ENCODE assay signal across 18 mouse cellular contexts in genomic region chr8:67206064-67206463, GRCm38 (mm10).
DNase-seq lines count a peak whose midpoint lies in the region; ATAC-seq lines count a peak whose summit lies in the region.
"Had no signal": no experiment of that assay in that cellular context is flagged by ENCODE, and none has a peak within 500 bp of the region (broad histone marks: within the 10 kb centered on the region; RNA-seq: fewer than 3 reads in every experiment).

No protein-coding gene starts in this region.

- no peak overlapping the region for H3K4me2 ChIP-seq in forebrain, embryonic 13.5 days
- H3K4me2 ChIP-seq in forebrain, embryonic 16.5 days (ENCODE audit: low read length), result no peak overlapping the region
- H3K4me2 ChIP-seq in midbrain, embryonic 11.5 days, result no peak overlapping the region
- no peak overlapping the region for H3K4me2 ChIP-seq in midbrain, embryonic 14.5 days (ENCODE audit: low read length)
- H3K4me2 ChIP-seq in heart, embryonic 12.5 days, result no peak overlapping the region
- H3K4me2 ChIP-seq: embryonic facial prominence, embryonic 13.5 days; heart, embryonic 11.5 days; intestine, embryonic 15.5 days had no signal

- peaks cover 3% of the 10 kb centered on the region; the same call in 1 of the 2 replicates for H3K4me1 ChIP-seq in forebrain, embryonic 13.5 days
- H3K4me1 ChIP-seq in forebrain, embryonic 16.5 days (replicated peaks; ENCODE audit: control insufficient read depth, insufficient read depth, low read length), result no peaks in the 10 kb centered on the region
- H3K4me1 ChIP-seq in midbrain, embryonic 11.5 days (ENCODE audit: control insufficient read depth, insufficient read depth, low read length), result 0 out of 2 replicates have a peak, but pooled peaks cover 2% of the 10 kb centered on the region
- H3K4me1 ChIP-seq in midbrain, embryonic 10.5 days, result peaks cover 2% of the 10 kb centered on the region; the same call in 1 of the 2 replicates
- no peaks in the 10 kb centered on the region for H3K4me1 ChIP-seq in midbrain, embryonic 14.5 days (ENCODE audit: control insufficient read depth, insufficient read depth, low read length)
- H3K4me1 ChIP-seq in heart, embryonic 12.5 days (replicated peaks), result no peaks in the 10 kb centered on the region
- H3K4me1 ChIP-seq: embryonic facial prominence, embryonic 13.5 days; intestine, embryonic 15.5 days had no signal

- no peak overlapping the region for H3K27ac ChIP-seq in forebrain, embryonic 13.5 days
- H3K27ac ChIP-seq in forebrain, embryonic 16.5 days (ENCODE audit: low read length), result no peak overlapping the region
- H3K27ac ChIP-seq in midbrain, embryonic 11.5 days (ENCODE audit: low read depth, low read length), result no peak overlapping the region
- no peak overlapping the region for H3K27ac ChIP-seq in midbrain, embryonic 10.5 days (replicated peaks)
- no peak overlapping the region for H3K27ac ChIP-seq in midbrain, embryonic 14.5 days (replicated peaks; ENCODE audit: low read depth, low read length)
- no peak overlapping the region for H3K27ac ChIP-seq in heart, embryonic 12.5 days (ENCODE audit: poor library complexity, severe bottlenecking)
- H3K27ac ChIP-seq: embryonic facial prominence, embryonic 13.5 days; intestine, embryonic 15.5 days had no signal

- no peaks in the 10 kb centered on the region for H3K36me3 ChIP-seq in forebrain, embryonic 13.5 days (ENCODE audit: poor library complexity, severe bottlenecking)
- H3K36me3 ChIP-seq in forebrain, embryonic 16.5 days (ENCODE audit: control insufficient read depth, insufficient read depth), result no peaks in the 10 kb centered on the region
- no peaks in the 10 kb centered on the region for H3K36me3 ChIP-seq in midbrain, embryonic 11.5 days (ENCODE audit: control insufficient read depth, insufficient read depth, low read length)
- no peaks in the 10 kb centered on the region for H3K36me3 ChIP-seq in midbrain, embryonic 10.5 days
- no peaks in the 10 kb centered on the region for H3K36me3 ChIP-seq in midbrain, embryonic 14.5 days (ENCODE audit: control insufficient read depth, insufficient read depth, low read length)
- no peaks in the 10 kb centered on the region for H3K36me3 ChIP-seq in heart, embryonic 12.5 days
- H3K36me3 ChIP-seq: embryonic facial prominence, embryonic 13.5 days; intestine, embryonic 15.5 days had no signal

- ATAC-seq in forebrain, embryonic 13.5 days, result peak; percentile 21; the same call in 1 of the 2 replicates
- no peak for ATAC-seq in forebrain, embryonic 16.5 days
- peak; percentile 90 for ATAC-seq in midbrain, embryonic 11.5 days (ENCODE audit: low FRiP score)
- peak; percentile 78 for ATAC-seq in midbrain, embryonic 14.5 days (ENCODE audit: low FRiP score, low TSS enrichment)
- ATAC-seq in heart, embryonic 12.5 days (ENCODE audit: insufficient number of reproducible peaks, low FRiP score), result no peak
- ATAC-seq: activated CD4-positive, CD25-positive, alpha-beta regulatory T cell, adult 4 months; intestine, embryonic 15.5 days; Patski had no signal

- H3K4me3 ChIP-seq in forebrain, embryonic 13.5 days, result no peak overlapping the region
- H3K4me3 ChIP-seq in forebrain, embryonic 16.5 days (replicated peaks; ENCODE audit: low read length), result no peak overlapping the region
- H3K4me3 ChIP-seq in midbrain, embryonic 11.5 days (ENCODE audit: low read depth, low read length), result no peak overlapping the region
- H3K4me3 ChIP-seq in midbrain, embryonic 10.5 days, result no peak overlapping the region
- H3K4me3 ChIP-seq in midbrain, embryonic 14.5 days (replicated peaks; ENCODE audit: low read depth, low read length), result no peak overlapping the region
- H3K4me3 ChIP-seq in heart, embryonic 12.5 days, result no peak overlapping the region
- H3K4me3 ChIP-seq: embryonic facial prominence, embryonic 13.5 days; intestine, embryonic 15.5 days had no signal

- no peak overlapping the region for H3K9ac ChIP-seq in forebrain, embryonic 13.5 days
- H3K9ac ChIP-seq in forebrain, embryonic 16.5 days (replicated peaks; ENCODE audit: low read depth, low read length), result no peak overlapping the region
- no peak overlapping the region for H3K9ac ChIP-seq in midbrain, embryonic 11.5 days (ENCODE audit: low read length)
- no peak overlapping the region for H3K9ac ChIP-seq in midbrain, embryonic 14.5 days (replicated peaks; ENCODE audit: low read length)
- H3K9ac ChIP-seq in heart, embryonic 12.5 days, result no peak overlapping the region
- H3K9ac ChIP-seq: embryonic facial prominence, embryonic 13.5 days; intestine, embryonic 15.5 days had no signal

- H3K27me3 ChIP-seq in forebrain, embryonic 13.5 days, result no peaks in the 10 kb centered on the region
- H3K27me3 ChIP-seq in forebrain, embryonic 16.5 days (replicated peaks; ENCODE audit: control insufficient read depth, insufficient read depth, low read length), result no peaks in the 10 kb centered on the region
- no peaks in the 10 kb centered on the region for H3K27me3 ChIP-seq in midbrain, embryonic 11.5 days (ENCODE audit: control insufficient read depth, insufficient read depth, low read length)
- H3K27me3 ChIP-seq in midbrain, embryonic 10.5 days (ENCODE audit: low read depth, poor library complexity, severe bottlenecking), result no peaks in the 10 kb centered on the region
- H3K27me3 ChIP-seq in midbrain, embryonic 14.5 days (ENCODE audit: control insufficient read depth, insufficient read depth, low read length), result no peaks in the 10 kb centered on the region
- no peaks in the 10 kb centered on the region for H3K27me3 ChIP-seq in heart, embryonic 12.5 days (replicated peaks)
- H3K27me3 ChIP-seq: CH12.LX; embryonic facial prominence, embryonic 13.5 days; intestine, embryonic 15.5 days; Patski had no signal

- WGBS in forebrain, embryonic 13.5 days, result 16% methylated on average over 1 of the region's 1 CpGs
- WGBS in forebrain, embryonic 16.5 days, result 5% methylated on average over 1 of the region's 1 CpGs
- WGBS in midbrain, embryonic 11.5 days, result 28% methylated on average over 1 of the region's 1 CpGs
- WGBS in midbrain, embryonic 10.5 days, result 60% methylated on average over 1 of the region's 1 CpGs
- 11% methylated on average over 1 of the region's 1 CpGs for WGBS in midbrain, embryonic 14.5 days
- WGBS in heart, embryonic 12.5 days, result 78% methylated on average over 1 of the region's 1 CpGs

- peak; percentile 83 for DNase-seq in midbrain, embryonic 11.5 days (ENCODE audit: low spot score, missing footprints)
- no peak for DNase-seq in midbrain, embryonic 10.5 days (ENCODE audit: low spot score)
- peak; percentile 35 for DNase-seq in midbrain, embryonic 14.5 days
- DNase-seq: adrenal gland, postnatal 14 days; cerebellum, adult 18-20 months; cerebellum, adult 9-11 months; cerebellum, postnatal 36 days; gastrocnemius, postnatal 10 days; heart, adult 18-20 months had no signal

- no peaks in the 10 kb centered on the region for H3K9me3 ChIP-seq in forebrain, embryonic 13.5 days (replicated peaks)
- H3K9me3 ChIP-seq in forebrain, embryonic 16.5 days (ENCODE audit: control insufficient read depth, low read length), result no peaks in the 10 kb centered on the region
- H3K9me3 ChIP-seq in midbrain, embryonic 11.5 days (ENCODE audit: control insufficient read depth, low read length), result no peaks in the 10 kb centered on the region; the same call in 1 of the 2 replicates
- H3K9me3 ChIP-seq in midbrain, embryonic 10.5 days (replicated peaks), result no peaks in the 10 kb centered on the region
- H3K9me3 ChIP-seq in midbrain, embryonic 14.5 days (ENCODE audit: control insufficient read depth, low read length), result no peaks in the 10 kb centered on the region
- H3K9me3 ChIP-seq in heart, embryonic 12.5 days (replicated peaks), result no peaks in the 10 kb centered on the region
- H3K9me3 ChIP-seq: embryonic facial prominence, embryonic 13.5 days; intestine, embryonic 15.5 days had no signal

Comparison
In these comparisons a context has a peak if more than half of its experiments do, and no peak if none do; other contexts are left out.
1. ATAC-seq: peak in forebrain, embryonic 13.5 days (single experiment), midbrain, embryonic 11.5 days (single experiment) and midbrain, embryonic 14.5 days (single experiment); none in forebrain, embryonic 16.5 days (single experiment) and heart, embryonic 12.5 days (single experiment).